Mouse (Mus musculus) CH12.LX (cell line): ENCODE data around the gene Tln2. TPM values are rescaled to one million over a fixed set of nuclear protein-coding genes. Genes with fewer than 3 reads are reported as not detected.

Experiments used
- DNase-seq: peaks from one replicate; pipeline ENCODE4 v3.0.0-alpha.2; 2013; ENCODE audit errors: extremely low read depth
- H3K27ac ChIP-seq: 2 replicates; pipeline ENCODE4 v1.5.1; 2012; ENCODE audit warnings: low read depth, mild to moderate bottlenecking, control low read depth, moderate library complexity; ENCODE audit not compliant: insufficient read depth
- H3K27me3 ChIP-seq: replicated peaks from 2 replicates; pipeline ENCODE3; 2012; ENCODE audit warnings: inconsistent platforms
- H3K36me3 ChIP-seq, 2 experiments: replicated peaks in 1 of 2; 2 replicates each; pipeline versions ENCODE3 to v1.6.1; 2012; ENCODE audit warnings: inconsistent platforms in 1 of 2, low read length in 1 of 2, mild to moderate bottlenecking in 1 of 2, mixed read lengths in 1 of 2, moderate library complexity in 1 of 2; ENCODE audit not compliant: control insufficient read depth in 1 of 2, insufficient read depth in 1 of 2
- H3K4me1 ChIP-seq, 2 experiments: 2 replicates each; pipeline ENCODE4 v1.6.1; 2012; ENCODE audit warnings: inconsistent platforms in 1 of 2, moderate library complexity in 1 of 2; ENCODE audit not compliant: insufficient read depth in 2 of 2, control insufficient read depth in 1 of 2
- H3K4me2 ChIP-seq: 2 replicates; pipeline ENCODE4 v1.6.1; 2012; ENCODE audit warnings: low read depth, mild to moderate bottlenecking, control low read depth; ENCODE audit not compliant: poor library complexity, insufficient read depth, severe bottlenecking
- H3K4me3 ChIP-seq, 3 experiments: fragments of 150-350 bp in 1 of 3; sonication (generic) in 1 of 3; replicated peaks in 1 of 3; 2 replicates each; pipeline versions ENCODE3 to v1.5.1; 2011 to 2012; ENCODE audit warnings: low read depth in 2 of 3, low read length in 2 of 3, mild to moderate bottlenecking in 2 of 3, moderate library complexity in 2 of 3, control low read depth in 1 of 3, improper control_type of control experiment in 1 of 3, inconsistent platforms in 1 of 3, mixed read lengths in 1 of 3; ENCODE audit not compliant: poor library complexity in 1 of 3
- H3K79me2 ChIP-seq: replicated peaks from 2 replicates; pipeline ENCODE4 v1.6.1; 2012; ENCODE audit warnings: mild to moderate bottlenecking, moderate library complexity; ENCODE audit not compliant: control insufficient read depth, poor library complexity, insufficient read depth, severe bottlenecking; ENCODE audit errors: extremely low read depth
- H3K9ac ChIP-seq: 2 replicates; pipeline ENCODE4 v1.6.1; 2012; ENCODE audit warnings: low read depth, mild to moderate bottlenecking, control low read depth, moderate library complexity; ENCODE audit not compliant: insufficient read depth
- H3K9me3 ChIP-seq: replicated peaks from 2 replicates; pipeline ENCODE3; 2012; ENCODE audit warnings: low read length, inconsistent platforms, mixed read lengths
- BHLHE40 ChIP-seq: IDR thresholded peaks from 2 replicates; pipeline ENCODE4 v1.6.1; 2011; ENCODE audit warnings: mild to moderate bottlenecking, low read depth, low read length, improper control_type of control experiment
- EP300 ChIP-seq: IDR thresholded peaks from 2 replicates; pipeline ENCODE4 v1.6.1; 2011; ENCODE audit warnings: low read length, improper control_type of control experiment
- ETS1 ChIP-seq: conservative IDR thresholded peaks from 2 replicates; pipeline ENCODE4 v1.6.1; 2012; ENCODE audit warnings: low read depth, mild to moderate bottlenecking, inconsistent platforms, low read length, improper control_type of control experiment, moderate library complexity
- IRF4 ChIP-seq: IDR thresholded peaks from 2 replicates; pipeline ENCODE4 v1.6.1; 2014; ENCODE audit warnings: low read depth, mild to moderate bottlenecking, inconsistent platforms, low read length, improper control_type of control experiment
- MAFK ChIP-seq: IDR thresholded peaks from 2 replicates; pipeline ENCODE4 v1.6.1; 2011; ENCODE audit warnings: low read length, improper control_type of control experiment; ENCODE audit not compliant: insufficient replicate concordance
- MEF2A ChIP-seq: IDR thresholded peaks from 2 replicates; pipeline ENCODE4 v1.6.1; 2014; ENCODE audit warnings: low read depth, mild to moderate bottlenecking, inconsistent platforms, low read length, improper control_type of control experiment, borderline replicate concordance
- NELFE ChIP-seq: IDR thresholded peaks from 2 replicates; pipeline ENCODE4 v1.6.1; 2011; ENCODE audit warnings: low read depth, low read length, improper control_type of control experiment
- TBP ChIP-seq: conservative IDR thresholded peaks from 2 replicates; pipeline ENCODE4 v1.6.1; 2011; ENCODE audit warnings: low read depth, low read length, improper control_type of control experiment
- TCF12 ChIP-seq: IDR thresholded peaks from 2 replicates; pipeline ENCODE4 v1.6.1; 2014; ENCODE audit warnings: low read depth, mild to moderate bottlenecking, inconsistent platforms, low read length, improper control_type of control experiment
- UBTF ChIP-seq: IDR thresholded peaks from 2 replicates; pipeline ENCODE4 v1.6.1; 2012; ENCODE audit warnings: low read depth, mild to moderate bottlenecking, inconsistent platforms, low read length, improper control_type of control experiment, moderate library complexity
- USF1 ChIP-seq: IDR thresholded peaks from 2 replicates; pipeline ENCODE4 v1.6.1; 2014; ENCODE audit warnings: low read depth, mild to moderate bottlenecking, inconsistent platforms, low read length, improper control_type of control experiment
- ZKSCAN1 ChIP-seq: IDR thresholded peaks from 2 replicates; pipeline ENCODE4 v1.6.1; 2012; ENCODE audit warnings: low read depth, inconsistent platforms, low read length, improper control_type of control experiment, borderline replicate concordance
- dilution Hi-C: fragments of 300-500 bp; cut with MboI; formaldehyde crosslinking; loops from 2 replicates; pipeline ENCODE4 v1.14.3; 2020; ENCODE audit warnings: low sequenced_read_pairs; ENCODE audit not compliant: extremely low pct_unique_long_range_greater_than_20kb, extremely low pct_ligation_motif_present
- in situ Hi-C: fragments of 300-500 bp; cut with MboI; formaldehyde crosslinking; loops from 3 replicates; pipeline ENCODE4 v1.14.3; 2019; ENCODE audit warnings: low sequenced_read_pairs, low pct_ligation_motif_present, low pct_unique_long_range_greater_than_20kb, mixed read lengths
- polyA plus RNA-seq: library from polyadenylated mRNA; unstranded; fragments of >175 nt; gene quantifications from 2 replicates; pipeline ENCODE4 v1.2.1, GENCODE M21; 2012; ENCODE audit warnings: low read depth; ENCODE audit not compliant: insufficient read length
- total RNA-seq, 2 experiments: library from RNA; depleted of rRNA; stranded (reverse); fragments of 300-350 nt in 1 of 2; fragments of >200 nt in 1 of 2; gene quantifications; 2 replicates each; pipeline ENCODE4 v1.2.3; 2012 to 2014

Gene Tln2
- total and polyA plus RNA-seq, 3 experiments: 2.6 to 4.4 (median 4.4) TPM

GRCm38 (mm10) chr9:67549811-67550501 lies 9.5 kb downstream of the Tln2 start:
- no peaks in the 10 kb centered on the region for H3K79me2 ChIP-seq
- peaks cover 0 to 2% of the 10 kb centered on the region in 2 experiments for H3K36me3 ChIP-seq
- no peaks in the 10 kb centered on the region for H3K9me3 ChIP-seq
- TF ChIP-seq TCF12: peak; percentile 44; the same call in 1 of the 2 replicates
- TF ChIP-seq BHLHE40: peak; percentile 16; the same call in 1 of the 2 replicates
- TF ChIP-seq TBP: no peak
- no peak for TF ChIP-seq NELFE
- peak; percentile 50; the same call in 1 of the 2 replicates for TF ChIP-seq MEF2A
- peak; percentile 53; the same call in 1 of the 2 replicates for TF ChIP-seq MAFK
- TF ChIP-seq EP300: peak; percentile 69
- TF ChIP-seq, all 38 proteins: peak for 5
- no peak overlapping the region for H3K4me3 ChIP-seq
- H3K27ac ChIP-seq: no peak overlapping the region
- peaks cover 7 to 31% of the 10 kb centered on the region in 2 experiments for H3K4me1 ChIP-seq
- H3K9ac ChIP-seq: no peak overlapping the region
- H3K27me3 ChIP-seq: no peaks in the 10 kb centered on the region
- in situ Hi-C loops: no loop called here
- peak overlapping the region; percentile 30; the same call in 1 of the 2 replicates for H3K4me2 ChIP-seq
- DNase-seq: peak; percentile 88
- dilution Hi-C loops: no loop called here

DNA sequence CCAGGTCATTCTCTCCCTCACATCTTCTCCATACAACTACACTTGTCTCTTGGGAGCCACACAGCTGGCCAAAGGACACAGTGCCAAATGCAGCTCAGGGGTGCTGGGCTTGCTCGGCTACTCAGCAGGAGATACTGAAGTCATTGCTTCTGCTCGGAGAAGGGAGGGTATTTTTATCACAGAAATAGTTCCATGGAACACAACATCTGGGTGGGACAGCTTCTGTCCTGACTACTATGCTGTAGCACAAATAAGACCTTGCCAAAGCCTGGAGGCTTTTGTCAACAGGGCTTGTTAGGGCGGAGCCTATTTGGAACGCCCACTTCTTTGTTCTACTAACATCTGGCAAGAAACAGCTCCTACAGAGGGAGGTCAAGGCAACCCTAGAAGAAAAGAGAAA lies 10.2 kb downstream of the Tln2 start:
- dilution Hi-C loops: no loop called here
- H3K79me2 ChIP-seq: no peaks in the 10 kb centered on the region
- in situ Hi-C loops: no loop called here
- H3K27me3 ChIP-seq: no peaks in the 10 kb centered on the region
- no peaks in the 10 kb centered on the region for H3K9me3 ChIP-seq
- H3K27ac ChIP-seq: no peak overlapping the region
- 0 out of 2 replicates have a peak overlapping the region, but pooled peaks have one; percentile 30 for H3K4me2 ChIP-seq
- peaks cover 0 to 2% of the 10 kb centered on the region in 2 experiments for H3K36me3 ChIP-seq
- peak; percentile 76 for DNase-seq
- no peak overlapping the region for H3K4me3 ChIP-seq
- H3K9ac ChIP-seq: no peak overlapping the region
- no peak for TF ChIP-seq ZKSCAN1
- no peak for TF ChIP-seq IRF4
- 0 out of 2 replicates have a peak, but pooled peaks have one; percentile 13 for TF ChIP-seq BHLHE40
- peak; percentile 58; the same call in 1 of the 2 replicates for TF ChIP-seq MEF2A
- TF ChIP-seq UBTF: no peak
- peak; percentile 39 for TF ChIP-seq ETS1
- TF ChIP-seq TCF12: peak; percentile 30; the same call in 1 of the 2 replicates
- TF ChIP-seq USF1: no peak
- H3K4me1 ChIP-seq: peaks cover 7 to 37% of the 10 kb centered on the region in 2 experiments
